Mouse (Mus musculus) lung, embryonic 14.5 days (tissue): ENCODE measurements around the gene Add2. TPM values are rescaled to one million over a fixed set of nuclear protein-coding genes. Genes with fewer than 3 reads are reported as not detected.
A peak's percentile ranks its signal among the peaks of the same experiment; 100 is the strongest.

Experiments used
- ATAC-seq: fragments of 200-750 bp; cut with Nextera tagmentation; 2 replicates; pipeline ENCODE4 v1.8.0; 2017; ENCODE audit warnings: mild to moderate bottlenecking, moderate TSS enrichment, moderate library complexity; ENCODE audit not compliant: insufficient read depth
- DNase-seq: peaks from one replicate; pipeline ENCODE4 v3.0.0-alpha.2; 2015
- H3K27ac ChIP-seq: fragments of 300-500 bp; sonication (generic); 2 replicates; pipeline ENCODE4 v1.5.1; 2014; ENCODE audit warnings: low read depth, mild to moderate bottlenecking, moderate library complexity
- H3K27me3 ChIP-seq: fragments of 300-500 bp; sonication (generic); 2 replicates; pipeline ENCODE4 v1.6.1; 2014; ENCODE audit warnings: low read length, control low read depth; ENCODE audit not compliant: insufficient read depth
- H3K36me3 ChIP-seq: fragments of 300-500 bp; sonication (generic); 2 replicates; pipeline ENCODE4 v1.6.1; 2014; ENCODE audit warnings: control low read depth; ENCODE audit not compliant: insufficient read depth
- H3K4me1 ChIP-seq: fragments of 300-500 bp; sonication (generic); 2 replicates; pipeline ENCODE4 v1.6.1; 2014; ENCODE audit warnings: antibody characterized with exemption, control low read depth; ENCODE audit not compliant: insufficient read depth
- H3K4me2 ChIP-seq: fragments of 300-500 bp; sonication (generic); 2 replicates; pipeline ENCODE4 v1.6.1; 2014; ENCODE audit warnings: mild to moderate bottlenecking
- H3K4me3 ChIP-seq: fragments of 300-500 bp; sonication (generic); 2 replicates; pipeline ENCODE4 v1.5.1; 2014; ENCODE audit warnings: low read depth, low read length
- H3K9ac ChIP-seq: fragments of 300-500 bp; sonication (generic); 2 replicates; pipeline ENCODE4 v1.6.1; 2014
- H3K9me3 ChIP-seq: fragments of 300-500 bp; sonication (generic); 2 replicates; pipeline ENCODE4 v1.6.1; 2016; ENCODE audit warnings: low read depth, low read length, control low read depth
- CTCF ChIP-seq: IDR thresholded peaks from 2 replicates; pipeline ENCODE4 v1.5.1; 2016; ENCODE audit warnings: antibody characterized with exemption, low read depth
- WGBS: fragments of 180-500 bp; shearing (Covaris S2); extraction: QIAGEN DNeasy Blood & Tissue Kit; methylation state at CpG from one replicate; pipeline ENCODE4 v1.1.7; 2014; 5-methylcytosine and 5-hydroxymethylcytosine counted together
- polyA plus RNA-seq: library from polyadenylated mRNA; unstranded; fragments of >200 nt; fragmentation: Nextera tagmentation; extraction: Ambion mirVana; gene quantifications from 2 replicates; pipeline ENCODE4 v1.2.1, GENCODE M21; 2014

The Add2 gene
- polyA plus RNA-seq, 1 experiment from 2014 or later, result 2.2 TPM

DNA sequence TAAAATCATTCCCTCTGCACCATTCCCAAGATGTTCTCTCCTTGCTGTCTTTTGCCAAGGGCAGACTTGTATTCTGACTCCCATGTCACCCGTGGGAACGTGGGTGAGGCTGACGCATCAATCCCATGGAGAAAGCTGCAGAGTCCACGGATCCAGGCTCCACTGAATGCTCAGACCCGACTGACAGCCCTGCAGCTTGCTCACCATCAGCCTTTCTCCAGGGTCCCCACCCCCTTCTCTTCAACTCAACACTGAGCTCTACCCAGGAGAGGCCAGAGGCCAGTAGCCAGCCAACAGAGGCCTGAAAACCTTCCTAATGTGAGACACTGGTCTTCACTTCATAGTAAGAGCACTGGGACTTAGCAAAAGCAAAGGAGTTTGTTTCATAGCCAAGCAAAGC, 125.5 kb downstream of the Add2 start:
- Histone ChIP-seq H3K4me1 (no peaks in the 10 kb centered on the region), H3K4me3 (no peak overlapping the region), H3K9ac (no peak overlapping the region), H3K27ac (no peak overlapping the region), H3K9me3 (no peaks in the 10 kb centered on the region), H3K4me2 (no peak overlapping the region), H3K27me3 (0 out of 2 replicates have a peak, but pooled peaks cover 2% of the 10 kb centered on the region), H3K36me3 (no peaks in the 10 kb centered on the region)
- WGBS, result 78% methylated on average over 5 of the region's 5 CpGs
- ATAC-seq, result no peak
- DNase-seq, result no peak
- TF ChIP-seq CTCF, result no peak

- H3K4me1 ChIP-seq, result no peaks in the 10 kb centered on the region
- DNase-seq (no peak), ATAC-seq (no peak)
- H3K36me3 ChIP-seq, result no peaks in the 10 kb centered on the region
- no peak overlapping the region for H3K27ac ChIP-seq
- no peak overlapping the region for H3K9ac ChIP-seq
- H3K4me3 ChIP-seq, result no peak overlapping the region
- H3K9me3 ChIP-seq, result no peaks in the 10 kb centered on the region
- H3K27me3 ChIP-seq, result 0 out of 2 replicates have a peak, but pooled peaks cover 2% of the 10 kb centered on the region
- 45% methylated on average over 2 of the region's 2 CpGs for WGBS
- no peak for TF ChIP-seq CTCF
- no peak overlapping the region for H3K4me2 ChIP-seq
Measured at GRCm38 (mm10) chr6:86154481-86154880, 126.0 kb downstream of the Add2 start.

GRCm38 (mm10) chr6:86157253-86158234, 129.1 kb downstream of the Add2 start:
- 48% methylated on average over 17 of the region's 17 CpGs for WGBS
- H3K9me3 ChIP-seq, result no peaks in the 10 kb centered on the region
- peak; percentile 79 for ATAC-seq
- no peaks in the 10 kb centered on the region for H3K36me3 ChIP-seq
- H3K4me3 ChIP-seq, result no peak overlapping the region
- DNase-seq, result peak; percentile 80
- H3K27me3 ChIP-seq, result 0 out of 2 replicates have a peak, but pooled peaks cover 2% of the 10 kb centered on the region
- no peaks in the 10 kb centered on the region for H3K4me1 ChIP-seq
- H3K27ac ChIP-seq, result peak overlapping the region; percentile 54; the same call in 1 of the 2 replicates
- peak; percentile 30; the same call in 1 of the 2 replicates for TF ChIP-seq CTCF
- 0 out of 2 replicates have a peak overlapping the region, but pooled peaks have one; percentile 10 for H3K4me2 ChIP-seq
- H3K9ac ChIP-seq, result no peak overlapping the region

GRCm38 (mm10) chr6:86160878-86161277, 132.4 kb downstream of the Add2 start:
- H3K4me1 ChIP-seq, result no peaks in the 10 kb centered on the region
- H3K27me3 ChIP-seq, result 0 out of 2 replicates have a peak, but pooled peaks cover 2% of the 10 kb centered on the region
- no peak for ATAC-seq
- H3K4me2 ChIP-seq, result no peak overlapping the region
- H3K9me3 ChIP-seq, result no peaks in the 10 kb centered on the region
- no peak overlapping the region for H3K9ac ChIP-seq
- WGBS, result 43% methylated on average over 3 of the region's 3 CpGs
- DNase-seq, result no peak
- TF ChIP-seq CTCF, result no peak
- no peak overlapping the region for H3K27ac ChIP-seq
- no peak overlapping the region for H3K4me3 ChIP-seq
- no peaks in the 10 kb centered on the region for H3K36me3 ChIP-seq

DNA sequence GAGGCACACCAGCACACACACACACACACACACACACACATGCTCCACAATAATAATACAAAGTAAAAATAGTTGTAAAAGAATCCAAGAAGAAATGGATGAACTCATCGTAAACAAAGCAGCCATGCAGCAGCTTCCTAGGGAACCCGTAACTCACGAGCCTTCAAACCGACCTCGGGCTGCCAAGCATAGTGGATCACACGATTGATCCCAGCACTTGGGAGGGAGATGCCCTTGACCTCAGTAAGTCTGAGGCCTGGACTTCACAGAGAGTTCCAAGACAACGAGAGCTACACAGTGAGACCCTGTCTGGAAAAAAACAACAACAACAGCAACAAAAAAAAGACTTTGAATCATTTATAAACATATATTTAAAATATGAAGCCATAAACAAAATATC, 133.1 kb downstream of the Add2 start:
- no peak for DNase-seq
- no peaks in the 10 kb centered on the region for H3K4me1 ChIP-seq
- no peaks in the 10 kb centered on the region for H3K36me3 ChIP-seq
- H3K27me3 ChIP-seq, result no peaks in the 10 kb centered on the region
- H3K27ac ChIP-seq, result no peak overlapping the region
- no peak overlapping the region for H3K9ac ChIP-seq
- no peaks in the 10 kb centered on the region for H3K9me3 ChIP-seq
- H3K4me3 ChIP-seq, result no peak overlapping the region
- 42% methylated on average over 7 of the region's 7 CpGs for WGBS
- no peak overlapping the region for H3K4me2 ChIP-seq
- no peak for ATAC-seq
- TF ChIP-seq CTCF, result no peak

DNA sequence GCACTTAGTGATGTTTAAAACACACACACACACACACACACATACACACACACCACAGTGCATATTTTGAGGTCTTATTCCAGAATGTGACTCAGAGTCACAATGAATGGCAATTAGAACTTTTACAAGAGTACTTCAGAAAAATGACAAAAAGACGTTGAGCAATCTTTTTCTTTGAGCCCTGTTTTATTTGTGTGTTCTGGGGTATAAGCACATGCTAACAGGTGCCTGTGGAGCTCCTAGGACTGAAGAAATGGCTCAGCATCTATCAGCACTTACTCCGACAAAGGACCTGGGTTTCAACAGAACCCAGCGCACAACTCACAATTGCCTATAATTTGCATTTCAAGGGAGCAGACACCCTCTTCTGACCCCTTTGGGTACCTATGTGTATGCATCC, 135.5 kb downstream of the Add2 start:
- WGBS, result 63% methylated on average over 3 of the region's 3 CpGs
- H3K4me2 ChIP-seq, result no peak overlapping the region
- H3K9me3 ChIP-seq, result no peaks in the 10 kb centered on the region
- no peaks in the 10 kb centered on the region for H3K27me3 ChIP-seq
- DNase-seq (no peak), ATAC-seq (no peak)
- H3K36me3 ChIP-seq, result no peaks in the 10 kb centered on the region
- H3K9ac ChIP-seq, result no peak overlapping the region
- no peak overlapping the region for H3K27ac ChIP-seq
- no peak for TF ChIP-seq CTCF
- H3K4me3 ChIP-seq, result no peak overlapping the region
- no peaks in the 10 kb centered on the region for H3K4me1 ChIP-seq

DNA sequence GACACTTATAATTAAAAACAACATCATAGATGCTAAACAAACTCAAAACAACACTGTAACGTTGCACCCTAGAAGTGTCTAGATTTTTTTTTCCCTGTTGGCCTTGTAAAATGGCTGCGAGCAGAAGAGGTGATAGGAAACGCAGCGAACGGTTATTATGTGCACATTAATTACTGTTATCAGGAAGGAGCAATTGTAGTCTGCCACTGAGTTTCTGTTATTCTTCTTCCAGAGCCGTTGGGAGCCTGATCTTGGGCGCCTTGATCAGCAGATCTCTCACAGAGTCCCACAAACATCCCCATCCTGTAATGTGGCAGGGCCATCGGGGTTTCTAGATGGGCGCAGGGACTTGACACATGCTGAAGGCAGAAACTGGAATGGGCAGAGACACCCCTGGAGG, 137.9 kb downstream of the Add2 start:
- H3K27me3 ChIP-seq, result no peaks in the 10 kb centered on the region
- TF ChIP-seq CTCF, result no peak
- no peak overlapping the region for H3K9ac ChIP-seq
- H3K36me3 ChIP-seq, result no peaks in the 10 kb centered on the region
- H3K27ac ChIP-seq, result no peak overlapping the region
- DNase-seq (no peak), ATAC-seq (no peak)
- no peaks in the 10 kb centered on the region for H3K9me3 ChIP-seq
- WGBS, result 58% methylated on average over 9 of the region's 9 CpGs
- no peak overlapping the region for H3K4me3 ChIP-seq
- H3K4me1 ChIP-seq, result no peaks in the 10 kb centered on the region
- no peak overlapping the region for H3K4me2 ChIP-seq
